Mouse (Mus musculus): ENCODE data around the gene Cyp3a44. TPM values are rescaled to one million over a fixed set of nuclear protein-coding genes. Genes with fewer than 3 reads are reported as not detected.
"Not testable (repeated sequence)": the region's sequence is repeated elsewhere in the genome, so short reads cannot be mapped to it uniquely, and the experiment has no call there.

Gene Cyp3a44
- not detected in 2 replicates for polyA plus RNA-seq (2015; fragmentation: Nextera tagmentation; extraction: Ambion mirVana)

DNA sequence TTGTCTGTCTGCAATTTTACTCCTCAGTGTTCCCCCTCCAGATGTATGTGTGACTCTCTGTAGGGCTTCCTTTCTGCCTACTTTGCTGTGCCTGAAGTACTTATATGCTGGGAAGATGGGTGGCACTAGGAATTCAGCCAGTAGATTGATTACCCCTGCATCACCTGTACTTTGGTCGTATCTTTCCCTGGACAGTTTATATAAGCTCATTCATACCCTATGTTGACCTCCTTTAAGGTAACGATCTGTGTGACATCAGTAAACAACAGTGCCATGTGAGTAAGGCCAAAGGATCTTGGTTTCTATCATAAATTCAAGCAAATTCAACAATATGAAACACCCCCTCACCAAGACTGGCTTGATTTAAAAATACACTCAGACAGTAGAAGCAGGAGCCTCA lies at the start of gene Cyp3a44:
Gene Cyp3a44, minus strand, starts transcription at position 79 of the 400 bp plus-strand sequence.
- H3K4me2 ChIP-seq; H3K27me3 ChIP-seq (replicated peaks); H3K4me3 ChIP-seq (replicated peaks); H3K27ac ChIP-seq; ATAC-seq (ENCODE audit: insufficient read depth, low FRiP score, low read depth); H3K36me3 ChIP-seq; H3K4me1 ChIP-seq; H3K9ac ChIP-seq; H3K9me3 ChIP-seq: not testable (repeated sequence)
- 61% methylated on average over 2 of the region's 2 CpGs for WGBS

DNA sequence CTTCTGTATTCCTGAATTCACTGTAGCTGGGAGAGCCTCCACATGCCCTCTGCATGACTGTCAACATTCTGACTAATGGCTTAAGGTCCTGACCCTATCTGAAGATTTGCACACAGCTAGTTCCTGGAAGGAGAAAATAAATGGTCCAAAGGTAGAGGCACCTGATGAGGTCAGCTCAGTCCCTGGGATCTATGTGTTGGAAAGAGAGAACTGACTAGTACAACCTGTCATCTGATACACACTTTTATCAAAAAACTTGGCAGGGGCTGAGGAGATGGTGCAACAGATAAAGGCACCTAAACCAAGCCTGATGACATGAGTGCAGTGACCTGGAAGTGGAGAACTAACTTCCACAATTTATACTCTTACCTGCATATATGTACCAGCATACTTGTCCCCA lies 5.4 kb downstream of the Cyp3a44 start:
- not testable (repeated sequence) for H3K9me3 ChIP-seq; H3K27ac ChIP-seq; ATAC-seq (ENCODE audit: insufficient read depth, low FRiP score, low read depth); H3K4me3 ChIP-seq (replicated peaks); H3K27me3 ChIP-seq (replicated peaks); H3K4me2 ChIP-seq; H3K9ac ChIP-seq; H3K36me3 ChIP-seq; H3K4me1 ChIP-seq

DNA sequence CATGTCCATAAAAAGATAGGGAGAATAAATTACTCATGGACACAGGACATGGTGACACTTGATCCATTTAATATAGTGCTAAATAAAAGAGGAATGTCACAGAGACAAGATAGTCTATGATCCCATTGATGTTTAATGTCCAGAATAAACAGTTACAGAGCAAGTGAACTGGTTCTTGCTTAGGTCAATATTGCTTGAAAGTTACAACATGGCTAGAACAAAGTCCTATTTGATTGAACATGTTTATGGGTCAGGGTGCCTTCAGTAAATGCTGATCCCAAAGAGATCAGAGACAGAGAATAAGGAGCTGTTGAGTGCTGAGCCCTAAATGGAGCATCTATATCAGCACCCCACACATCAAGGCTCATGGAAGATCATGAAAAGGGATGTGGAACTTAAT lies 12.4 kb downstream of the Cyp3a44 start:
- H3K9me3 ChIP-seq; H3K27me3 ChIP-seq (replicated peaks); H3K4me1 ChIP-seq; H3K4me2 ChIP-seq; H3K36me3 ChIP-seq; H3K27ac ChIP-seq; ATAC-seq (ENCODE audit: insufficient read depth, low FRiP score, low read depth); H3K4me3 ChIP-seq (replicated peaks); H3K9ac ChIP-seq: not testable (repeated sequence)

DNA sequence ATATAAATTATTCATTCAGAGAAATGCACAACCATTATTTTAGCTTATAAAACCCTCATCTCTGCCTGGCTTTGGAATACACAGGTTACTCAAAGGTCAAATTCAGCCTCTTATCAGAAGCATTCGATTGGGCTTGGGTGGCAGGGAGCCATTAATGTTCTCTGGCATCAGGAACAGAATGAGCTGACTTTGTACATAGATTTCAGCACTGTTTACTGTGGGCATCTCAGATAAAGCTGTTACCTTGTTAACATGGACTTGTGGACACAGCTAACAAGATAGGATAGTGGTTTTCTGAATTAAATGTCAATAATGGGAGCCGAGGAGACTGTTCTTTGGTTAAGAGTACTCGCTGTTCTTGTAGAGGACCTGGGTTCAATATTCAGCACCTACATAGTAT lies 68.2 kb downstream of the Cyp3a44 start:
- not testable (repeated sequence) for ATAC-seq (ENCODE audit: insufficient read depth, low FRiP score, low read depth); H3K36me3 ChIP-seq; H3K9me3 ChIP-seq; H3K4me2 ChIP-seq; H3K27ac ChIP-seq; H3K4me3 ChIP-seq (replicated peaks); H3K4me1 ChIP-seq; H3K9ac ChIP-seq; H3K27me3 ChIP-seq (replicated peaks)
- 74% methylated on average over 3 of the region's 3 CpGs for WGBS

Other genes with a start within 250 kb of the Cyp3a44 start
- gene Cyp3a41b, start 221.1 kb downstream of the Cyp3a44 start, polyA plus RNA-seq (2015; fragmentation: Nextera tagmentation; extraction: Ambion mirVana) = not detected in 2 replicates
- not detected in 2 replicates for gene Cyp3a41a, start 85.7 kb downstream of the Cyp3a44 start, polyA plus RNA-seq (2015; fragmentation: Nextera tagmentation; extraction: Ambion mirVana)
- gene Cyp3a11, start 74.1 kb upstream of the Cyp3a44 start, polyA plus RNA-seq (2015; fragmentation: Nextera tagmentation; extraction: Ambion mirVana) = 0.58 and 1.3 TPM in 2 replicates
- gene Cyp3a25, start 203.7 kb upstream of the Cyp3a44 start, polyA plus RNA-seq (2015; fragmentation: Nextera tagmentation; extraction: Ambion mirVana) = 0.10 TPM in 1 of 2 replicates, not detected in the other